In the genomic region with DNA sequence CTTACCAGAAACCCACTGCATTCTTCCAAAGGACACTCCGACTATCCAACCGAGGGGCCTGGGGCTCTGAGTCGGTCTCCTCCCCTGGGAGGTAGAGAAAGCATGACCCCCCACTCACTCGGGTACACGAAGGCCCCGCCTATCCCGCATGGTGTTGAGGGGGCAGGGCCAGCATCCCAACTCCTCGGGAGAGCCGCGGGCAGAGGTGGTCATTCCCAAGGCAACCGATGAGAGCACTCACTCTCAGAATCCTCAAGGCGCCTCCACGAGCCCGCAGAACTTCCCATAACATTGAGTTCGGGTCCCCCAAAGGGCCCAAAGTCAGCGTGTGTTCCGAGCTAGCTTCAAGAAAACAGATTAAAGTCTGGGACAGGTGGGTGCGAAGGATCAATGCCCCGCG, we compare ENCODE assay signal across 1 mouse cellular context.
TF ChIP-seq lines count a peak whose summit lies in the region.

No protein-coding gene starts in this region.

TF ChIP-seq in MEL, 35 proteins besides CTCF, POLR2A, EP300 and RAD21:
- TF ChIP-seq CHD1 (IDR thresholded peaks at IDR 0.05; ENCODE audit: low read depth, low read length), result 0 out of 2 replicates have a peak, but pooled peaks have one; percentile 62
- TF ChIP-seq ZMIZ1 (IDR thresholded peaks at IDR 0.05; ENCODE audit: low read depth, low read length), result no peak
